Mouse (Mus musculus) cerebellum, adult 2 months (tissue): ENCODE results near the gene Tsnax. TPM values are rescaled to one million over a fixed set of nuclear protein-coding genes. Genes with fewer than 3 reads are reported as not detected.
A peak's percentile ranks its signal among the peaks of the same experiment; 100 is the strongest.

Experiments
- DNase-seq, 2 experiments: peaks; one replicate each; pipeline ENCODE4 v3.0.0; 2021
- H3K27ac ChIP-seq: fragments of 200-500 bp; 2 replicates; pipeline ENCODE4 v1.5.1; 2012; ENCODE audit warnings: low read length, control low read depth, inconsistent platforms; ENCODE audit not compliant: insufficient read depth
- H3K27me3 ChIP-seq: fragments of 200-500 bp; 2 replicates; pipeline ENCODE4 v1.6.1; 2012; ENCODE audit warnings: inconsistent platforms, mild to moderate bottlenecking, low read length, moderate library complexity; ENCODE audit not compliant: control insufficient read depth, insufficient read depth
- H3K4me1 ChIP-seq: fragments of 200-500 bp; 2 replicates; pipeline ENCODE4 v1.6.1; 2011; ENCODE audit warnings: low read length; ENCODE audit not compliant: control insufficient read depth, insufficient read depth
- H3K4me3 ChIP-seq: fragments of 200-500 bp; replicated peaks from 2 replicates; pipeline ENCODE3; 2011; ENCODE audit warnings: mild to moderate bottlenecking, low read depth, low read length, control low read depth; ENCODE audit not compliant: insufficient read depth
- CTCF ChIP-seq: fragments of 200-500 bp; IDR thresholded peaks from 2 replicates; pipeline ENCODE4 v1.5.1; 2011; ENCODE audit warnings: low read depth, mild to moderate bottlenecking, control low read depth, low read length, moderate library complexity, borderline replicate concordance; ENCODE audit not compliant: insufficient read depth
- POLR2A ChIP-seq: fragments of 200-500 bp; IDR thresholded peaks from 2 replicates; pipeline ENCODE4 v1.6.1; 2011; ENCODE audit warnings: low read length, control low read depth, borderline replicate concordance; ENCODE audit not compliant: insufficient read depth
- WGBS: fragments of 180-500 bp; shearing (Covaris S2); methylation state at CpG from one replicate; pipeline ENCODE4 v1.1.7; 2018; 5-methylcytosine and 5-hydroxymethylcytosine counted together
- polyA plus RNA-seq: library from polyadenylated mRNA; depleted of rRNA; stranded (reverse); fragments of >200 nt; gene quantifications from 2 replicates; pipeline ENCODE4 v1.2.3, GENCODE M21; 2012

Gene Tsnax
- polyA plus RNA-seq, 1 experiment: 185 TPM

- TF ChIP-seq POLR2A (no peak), CTCF (no peak)
- no peak for DNase-seq
- no peak overlapping the region for H3K4me3 ChIP-seq
Measured at GRCm38 (mm10) chr8:125045760-125046159, 33.0 kb downstream of the Tsnax start.

GRCm38 (mm10) chr8:125049051-125049750 is 36.4 kb downstream of the Tsnax start:
- 44% methylated on average over 5 of the region's 5 CpGs for WGBS
- TF ChIP-seq CTCF (no peak), POLR2A (no peak)
- Histone ChIP-seq H3K4me1 (no peaks in the 10 kb centered on the region), H3K4me3 (no peak overlapping the region), H3K27me3 (no peaks in the 10 kb centered on the region), H3K27ac (no peak overlapping the region)
- DNase-seq: no peak

More at GRCm38 (mm10) chr8:125045760-125046159, 33.0 kb downstream of the Tsnax start:
- Histone ChIP-seq H3K27me3 (no peaks in the 10 kb centered on the region), H3K4me1 (no peaks in the 10 kb centered on the region), H3K27ac (no peak overlapping the region)
- 89% methylated on average over 1 of the region's 1 CpGs for WGBS

GRCm38 (mm10) chr8:125049826-125050225 is 37.0 kb downstream of the Tsnax start:
- no peak for TF ChIP-seq POLR2A
- TF ChIP-seq CTCF: no peak
- Histone ChIP-seq H3K27me3 (no peaks in the 10 kb centered on the region), H3K4me1 (no peaks in the 10 kb centered on the region), H3K27ac (no peak overlapping the region), H3K4me3 (no peak overlapping the region)
- DNase-seq: no peak
- WGBS: 88% methylated on average over 6 of the region's 6 CpGs

- no peak overlapping the region for H3K27ac ChIP-seq
- H3K27me3 ChIP-seq: no peaks in the 10 kb centered on the region
- TF ChIP-seq POLR2A: no peak
- peak; percentile 77 for TF ChIP-seq CTCF
- no peak overlapping the region for H3K4me3 ChIP-seq
- H3K4me1 ChIP-seq: no peaks in the 10 kb centered on the region
- WGBS: 60% methylated on average over 2 of the region's 2 CpGs
- DNase-seq: peak; percentile 58 to 64
Measured at GRCm38 (mm10) chr8:125052026-125052425, 39.2 kb downstream of the Tsnax start.

- Histone ChIP-seq H3K4me3 (peak within 1 kb of the TSS; percentile 57), H3K27ac (no peak within 1 kb of the TSS), H3K4me1 (no peaks in the 10 kb centered on the region), H3K27me3 (no peaks in the 10 kb centered on the region)
- no peak for TF ChIP-seq CTCF
- no peak for TF ChIP-seq POLR2A
- WGBS: 1% methylated on average over 52 of the region's 65 CpGs
- DNase-seq: peak in 1 of 2 experiments; percentile 30
Measured at GRCm38 (mm10) chr8:125053505-125054435, 41.0 kb downstream of the Tsnax start, which contains the start of gene Disc1. Disc1 (plus strand) TSS chr8:125054195.

- 0 out of 2 replicates have a peak, but pooled peaks have one; percentile 16 for TF ChIP-seq POLR2A
- TF ChIP-seq CTCF: no peak
- Histone ChIP-seq H3K4me1 (no peaks in the 10 kb centered on the region), H3K27me3 (no peaks in the 10 kb centered on the region), H3K27ac (no peak overlapping the region), H3K4me3 (peak overlapping the region; percentile 57)
- peak; percentile 51 to 56 for DNase-seq
- WGBS: under 1% methylated on average over 38 of the region's 38 CpGs
Measured at GRCm38 (mm10) chr8:125054436-125054810, 41.6 kb downstream of the Tsnax start.

- no peaks in the 10 kb centered on the region for H3K4me1 ChIP-seq
- 91% methylated on average over 8 of the region's 8 CpGs for WGBS
- DNase-seq: no peak
- H3K27me3 ChIP-seq: no peaks in the 10 kb centered on the region
- TF ChIP-seq POLR2A: no peak
- H3K27ac ChIP-seq: no peak overlapping the region
- no peak overlapping the region for H3K4me3 ChIP-seq
Measured at GRCm38 (mm10) chr8:125060904-125061303, 48.1 kb downstream of the Tsnax start.
